Mouse (Mus musculus) lung, postnatal 0 days (tissue): ENCODE measurements around the gene Tubg2.

Source experiments
- CTCF ChIP-seq: IDR thresholded peaks from 2 replicates; pipeline ENCODE4 v1.5.1; 2016; ENCODE audit warnings: antibody characterized with exemption, mild to moderate bottlenecking
- EP300 ChIP-seq: IDR thresholded peaks from 2 replicates; pipeline ENCODE4 v1.6.1; 2016; ENCODE audit warnings: antibody characterized with exemption, mild to moderate bottlenecking, control low read depth

GRCm38 (mm10) chr11:101128996-101129577, 26.6 kb upstream of the Tubg2 start:
- TF ChIP-seq CTCF (no peak), EP300 (no peak)
